Mouse (Mus musculus) liver, adult 2 months (tissue): Measurements from ENCODE around the gene Scaf4. TPM values are rescaled to one million over a fixed set of nuclear protein-coding genes. Genes with fewer than 3 reads are reported as not detected.
A peak's percentile ranks its signal among the peaks of the same experiment; 100 is the strongest.
"Not testable (repeated sequence)": the region's sequence is repeated elsewhere in the genome, so short reads cannot be mapped to it uniquely, and the experiment has no call there.

Experiments used
- DNase-seq: peaks from one replicate; pipeline ENCODE4 v3.0.0-alpha.2; 2011; ENCODE audit warnings: low read depth, low spot score; ENCODE audit errors: extremely low read depth
- H3K27ac ChIP-seq: fragments of 200-500 bp; replicated peaks from 2 replicates; pipeline ENCODE4 v1.5.1; 2012; ENCODE audit warnings: low read depth, mild to moderate bottlenecking, control low read depth, inconsistent platforms, low read length; ENCODE audit not compliant: insufficient read depth
- H3K27me3 ChIP-seq: fragments of 200-500 bp; 2 replicates; pipeline ENCODE4 v1.6.1; 2012; ENCODE audit warnings: mild to moderate bottlenecking, moderate library complexity, low read length, inconsistent platforms; ENCODE audit not compliant: control insufficient read depth, insufficient read depth
- H3K36me3 ChIP-seq: fragments of 200-500 bp; 2 replicates; pipeline ENCODE4 v1.6.1; 2012; ENCODE audit warnings: low read length, inconsistent platforms; ENCODE audit not compliant: control insufficient read depth, insufficient read depth
- H3K4me1 ChIP-seq: fragments of 200-500 bp; 2 replicates; pipeline ENCODE4 v1.6.1; 2011; ENCODE audit warnings: low read length; ENCODE audit not compliant: control insufficient read depth, insufficient read depth
- H3K4me3 ChIP-seq: fragments of 200-500 bp; 2 replicates; pipeline ENCODE4 v1.5.1; 2011; ENCODE audit warnings: low read depth, mild to moderate bottlenecking, control low read depth, low read length, moderate library complexity; ENCODE audit not compliant: insufficient read depth
- H3K79me2 ChIP-seq: fragments of 200-500 bp; 2 replicates; pipeline ENCODE4 v1.6.1; 2012; ENCODE audit warnings: inconsistent platforms, mild to moderate bottlenecking, low read length, moderate library complexity; ENCODE audit not compliant: control insufficient read depth, insufficient read depth
- H3K9ac ChIP-seq: fragments of 200-500 bp; 2 replicates; pipeline ENCODE4 v1.6.1; 2012; ENCODE audit warnings: low read depth, mild to moderate bottlenecking, control low read depth, inconsistent platforms, low read length
- CTCF ChIP-seq: fragments of 200-500 bp; IDR thresholded peaks from 2 replicates; pipeline ENCODE4 v1.5.1; 2011; ENCODE audit warnings: low read depth, low read length, control low read depth
- POLR2A ChIP-seq: fragments of 200-500 bp; IDR thresholded peaks from 2 replicates; pipeline ENCODE4 v1.6.1; 2011; ENCODE audit warnings: low read length, control low read depth; ENCODE audit not compliant: insufficient read depth; ENCODE audit errors: extremely low read depth
- WGBS: fragments of 180-500 bp; shearing (Covaris S2); methylation state at CpG from one replicate; pipeline ENCODE4 v1.1.7; 2018; 5-methylcytosine and 5-hydroxymethylcytosine counted together
- polyA plus RNA-seq: library from polyadenylated mRNA; depleted of rRNA; stranded (reverse); fragments of >200 nt; gene quantifications from 2 replicates; pipeline ENCODE4 v1.2.3, GENCODE M21; 2012
- total RNA-seq: library from RNA; depleted of rRNA; stranded (reverse); fragments of >200 nt; gene quantifications from 2 replicates; pipeline ENCODE4 v1.2.3, GENCODE M21; 2014

Scaf4 gene
- total and polyA plus RNA-seq, 2 experiments, result 8.2 to 20.9 TPM

DNA sequence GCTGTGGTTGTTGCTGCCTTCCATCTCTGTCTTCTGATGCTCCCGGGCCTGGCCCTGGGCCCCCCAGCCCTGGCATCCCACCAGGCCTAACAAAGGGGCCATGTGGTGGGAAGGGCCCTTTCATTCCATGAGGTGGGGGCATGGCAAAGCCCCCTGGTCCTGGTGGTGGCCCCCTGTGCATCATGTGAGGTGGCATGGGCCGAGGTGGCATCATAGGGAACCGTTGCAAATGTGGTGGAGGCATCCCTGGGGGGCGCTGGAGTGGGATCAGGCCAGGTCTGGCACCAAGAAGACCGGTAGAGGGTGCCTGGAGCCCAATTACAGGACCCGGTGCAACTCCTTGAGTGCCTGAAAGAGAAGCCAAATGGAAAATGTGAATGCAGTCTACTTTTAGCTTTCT lies 54.4 kb downstream of the Scaf4 start:
- H3K27ac ChIP-seq, result no peak overlapping the region
- no peak for TF ChIP-seq CTCF
- no peak for TF ChIP-seq POLR2A

DNA sequence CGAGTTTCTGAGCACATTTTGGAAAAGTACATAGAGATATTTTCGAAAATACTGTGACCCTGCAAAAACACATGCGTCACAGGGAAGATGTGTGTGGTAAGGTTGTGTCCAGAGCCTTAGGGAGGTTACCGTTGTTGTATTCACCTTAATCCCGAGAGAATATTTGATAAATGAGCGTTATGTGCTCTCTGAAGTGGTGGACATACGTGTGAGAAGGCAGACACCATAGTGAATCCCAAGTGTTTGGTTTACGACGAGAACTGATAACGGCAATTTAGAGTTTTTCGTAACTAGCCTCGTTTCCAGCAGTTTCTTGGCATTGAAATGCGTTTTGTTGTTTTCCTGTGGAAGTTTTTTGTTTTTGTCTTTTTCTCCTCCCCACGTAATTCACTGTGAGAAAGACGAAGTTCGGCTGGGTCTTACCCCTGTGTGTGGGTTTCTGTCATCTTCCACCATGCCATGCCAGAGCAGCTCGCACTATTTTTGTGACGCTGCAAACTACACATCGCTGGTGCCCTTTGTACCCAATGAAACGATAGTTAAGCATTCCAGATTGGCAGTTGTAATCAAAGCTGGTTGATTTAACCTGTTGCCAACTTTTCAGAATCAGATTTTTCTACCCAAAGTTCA lies 62.7 kb downstream of the Scaf4 start:
- H3K4me3 ChIP-seq, result peak overlapping the region; percentile 90
- H3K27ac ChIP-seq, result peak overlapping the region; percentile 93
- peak overlapping the region; percentile 97 for H3K9ac ChIP-seq
- no peaks in the 10 kb centered on the region for H3K27me3 ChIP-seq
- DNase-seq, result peak; percentile 94
- no peak for TF ChIP-seq CTCF
- TF ChIP-seq POLR2A, result no peak
- H3K36me3 ChIP-seq, result peaks cover 37% of the 10 kb centered on the region
- under 1% methylated on average over 20 of the region's 20 CpGs for WGBS
- H3K4me1 ChIP-seq, result peaks cover 17% of the 10 kb centered on the region
- H3K79me2 ChIP-seq, result peaks cover 15% of the 10 kb centered on the region; the same call in 1 of the 2 replicates

More for the DNA sequence above, 54.4 kb downstream of the Scaf4 start:
- DNase-seq, result no peak
- no peak overlapping the region for H3K4me3 ChIP-seq
- H3K4me1 ChIP-seq, result no peaks in the 10 kb centered on the region
- no peak overlapping the region for H3K9ac ChIP-seq
- no peaks in the 10 kb centered on the region; the same call in 1 of the 2 replicates for H3K79me2 ChIP-seq
- no peaks in the 10 kb centered on the region for H3K27me3 ChIP-seq
- WGBS, result 83% methylated on average over 6 of the region's 6 CpGs
- peaks cover 28% of the 10 kb centered on the region for H3K36me3 ChIP-seq

DNA sequence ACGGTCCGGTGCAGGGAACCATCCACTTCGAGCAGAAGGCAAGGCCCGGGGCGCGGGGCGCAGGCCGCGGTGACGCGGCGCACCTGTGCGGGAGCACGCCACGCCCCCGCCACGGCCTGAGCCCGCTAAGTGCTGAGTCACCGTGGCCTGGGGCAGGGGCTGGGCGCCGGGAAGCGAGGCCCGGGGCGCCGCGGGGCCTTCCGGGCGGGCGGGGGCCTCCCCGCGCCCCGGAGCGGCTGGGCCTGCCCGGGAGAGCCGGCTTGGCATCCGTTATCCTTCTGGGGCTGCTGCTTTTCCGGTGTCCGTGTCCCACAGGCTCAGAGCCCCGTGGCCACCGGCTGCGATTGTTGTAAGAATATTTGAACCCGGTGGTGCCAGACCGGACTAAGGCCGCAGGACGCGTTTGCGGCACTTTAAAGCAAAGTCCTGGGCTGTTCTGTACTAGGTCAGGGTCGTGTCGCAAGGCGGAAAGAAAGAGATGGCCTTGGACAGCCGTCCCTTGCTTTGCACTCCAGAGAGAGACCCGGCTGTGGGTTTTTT lies 63.3 kb downstream of the Scaf4 start:
- WGBS, result under 1% methylated on average over 51 of the region's 52 CpGs
- Histone ChIP-seq H3K79me2 (peaks cover 15% of the 10 kb centered on the region; the same call in 1 of the 2 replicates), H3K27ac (peak overlapping the region; percentile 93), H3K4me1 (peaks cover 20% of the 10 kb centered on the region), H3K9ac (peak overlapping the region; percentile 97), H3K36me3 (peaks cover 32% of the 10 kb centered on the region), H3K4me3 (peak overlapping the region; percentile 90), H3K27me3 (no peaks in the 10 kb centered on the region)
- DNase-seq, result peak; percentile 75
- TF ChIP-seq CTCF (no peak), POLR2A (no peak)

DNA sequence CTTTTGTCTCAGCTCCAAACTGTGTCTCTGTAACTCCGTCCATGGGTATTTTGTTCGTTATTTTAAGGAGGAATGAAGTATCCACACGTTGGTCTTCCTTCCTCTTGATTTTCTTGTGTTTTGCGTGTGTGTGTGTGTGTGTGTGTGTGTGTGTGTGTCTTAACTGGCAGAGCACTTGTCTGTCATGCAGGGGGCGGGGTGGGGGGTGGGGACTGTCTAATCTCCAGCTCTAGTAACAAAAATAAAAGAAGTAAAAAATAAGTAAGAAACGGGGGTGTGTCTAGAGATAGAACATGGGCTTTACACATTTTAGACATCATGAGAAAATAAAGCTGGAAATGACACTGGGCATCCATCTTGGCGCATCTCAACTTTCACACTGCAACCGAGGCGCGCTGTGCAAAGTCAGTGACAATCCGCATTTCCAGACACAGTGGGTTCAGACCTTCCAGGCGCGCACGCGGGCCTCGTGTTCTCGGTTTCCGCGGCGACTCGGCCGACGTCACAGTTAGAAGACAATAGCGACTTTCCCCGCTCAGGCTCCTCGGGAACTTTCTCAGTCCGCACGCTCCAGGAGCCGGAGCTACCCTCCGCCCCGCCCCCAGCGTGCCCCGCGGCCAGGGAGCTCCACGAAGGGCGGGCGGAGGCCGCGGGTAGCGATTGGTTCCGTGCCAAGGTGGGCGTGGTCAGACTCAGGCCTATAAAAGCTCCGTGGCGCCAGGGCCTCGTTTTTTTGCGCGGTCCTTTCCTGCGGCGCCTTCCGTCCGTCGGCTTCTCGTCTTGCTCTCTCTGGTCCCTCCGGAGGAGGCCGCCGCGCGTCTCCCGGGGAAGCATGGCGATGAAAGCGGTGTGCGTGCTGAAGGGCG lies 64.0 kb downstream of the Scaf4 start, which contains the start of gene Sod1:
Gene Sod1 (plus strand): TSS at position 729 of the 866 bp plus-strand sequence.
- H3K4me1 ChIP-seq, result peaks cover 23% of the 10 kb centered on the region
- WGBS, result 2% methylated on average over 63 of the region's 63 CpGs
- peak; percentile 75 for DNase-seq

DNA sequence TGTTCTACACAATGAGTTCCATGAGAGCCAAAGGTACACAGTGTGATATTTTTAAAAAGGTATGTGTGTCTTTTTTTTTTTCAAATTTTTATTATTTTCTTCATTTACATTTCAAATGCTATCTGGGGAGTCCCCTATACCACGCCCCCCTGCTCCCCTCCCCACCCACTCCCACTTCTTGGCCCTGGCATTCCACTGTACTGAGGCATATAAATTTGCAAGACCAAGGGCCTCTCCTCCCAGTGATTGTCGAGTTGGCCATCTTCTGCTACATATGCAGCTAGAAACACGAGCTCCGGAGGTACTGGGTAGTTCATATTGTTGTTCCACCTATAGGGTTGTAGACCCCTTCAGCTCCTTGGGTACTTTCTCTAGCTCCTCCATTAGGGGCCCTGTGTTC lies 64.9 kb downstream of the Scaf4 start:
- not testable (repeated sequence) for H3K27ac ChIP-seq, DNase-seq, H3K4me3 ChIP-seq, H3K27me3 ChIP-seq, H3K9ac ChIP-seq
- Histone ChIP-seq H3K36me3 (peaks cover 18% of the 10 kb centered on the region), H3K79me2 (peaks cover 15% of the 10 kb centered on the region; the same call in 1 of the 2 replicates), H3K4me1 (peaks cover 23% of the 10 kb centered on the region)
- 78% methylated on average over 4 of the region's 4 CpGs for WGBS

More for the DNA sequence above, 64.0 kb downstream of the Scaf4 start, which contains the start of gene Sod1:
- no peaks in the 10 kb centered on the region for H3K27me3 ChIP-seq
- peak within 1 kb of the TSS; percentile 93 for H3K27ac ChIP-seq
- H3K4me3 ChIP-seq, result peak within 1 kb of the TSS; percentile 90
- TF ChIP-seq CTCF (no peak), POLR2A (peak; percentile 97)
- H3K79me2 ChIP-seq, result peaks cover 15% of the 10 kb centered on the region; the same call in 1 of the 2 replicates
- peaks cover 25% of the 10 kb centered on the region for H3K36me3 ChIP-seq
- peak within 1 kb of the TSS; percentile 97 for H3K9ac ChIP-seq
